Mouse (Mus musculus) forebrain, embryonic 14.5 days (tissue): ENCODE data around the gene Cpm. TPM values are rescaled to one million over a fixed set of nuclear protein-coding genes. Genes with fewer than 3 reads are reported as not detected.

Experiments used
- ATAC-seq: fragments of 200-750 bp; cut with Nextera tagmentation; 2 replicates; pipeline ENCODE4 v1.8.0; 2017; ENCODE audit warnings: mild to moderate bottlenecking, moderate library complexity
- DNase-seq: peaks from one replicate; pipeline ENCODE4 v3.0.0-alpha.2; 2015; ENCODE audit warnings: low spot score
- H3K27ac ChIP-seq: fragments of 300-500 bp; sonication (generic); 2 replicates; pipeline ENCODE4 v1.5.1; 2014; ENCODE audit warnings: low read depth, mild to moderate bottlenecking, control low read depth, low read length, moderate library complexity
- H3K27me3 ChIP-seq: fragments of 300-500 bp; sonication (generic); replicated peaks from 2 replicates; pipeline ENCODE4 v1.6.1; 2014; ENCODE audit warnings: low read length, control low read depth, mixed read lengths; ENCODE audit not compliant: control insufficient read depth, insufficient read depth
- H3K36me3 ChIP-seq: fragments of 300-500 bp; sonication (generic); 2 replicates; pipeline ENCODE4 v1.6.1; 2014; ENCODE audit warnings: low read length, control low read depth; ENCODE audit not compliant: control insufficient read depth, insufficient read depth
- H3K4me1 ChIP-seq: fragments of 300-500 bp; sonication (generic); 2 replicates; pipeline ENCODE4 v1.6.1; 2014; ENCODE audit warnings: antibody characterized with exemption, low read length, control low read depth; ENCODE audit not compliant: control insufficient read depth, insufficient read depth
- H3K4me2 ChIP-seq: fragments of 300-500 bp; sonication (generic); 2 replicates; pipeline ENCODE4 v1.6.1; 2014; ENCODE audit warnings: mild to moderate bottlenecking, control low read depth, low read length
- H3K4me3 ChIP-seq: fragments of 300-500 bp; sonication (generic); 2 replicates; pipeline ENCODE4 v1.5.1; 2014; ENCODE audit warnings: low read depth, low read length, control low read depth
- H3K9ac ChIP-seq: fragments of 300-500 bp; sonication (generic); 2 replicates; pipeline ENCODE4 v1.6.1; 2014; ENCODE audit warnings: mild to moderate bottlenecking, low read length, control low read depth, moderate library complexity
- H3K9me3 ChIP-seq: fragments of 300-500 bp; sonication (generic); replicated peaks from 2 replicates; pipeline ENCODE4 v1.6.1; 2016; ENCODE audit warnings: low read length, control low read depth, mixed read lengths; ENCODE audit not compliant: control insufficient read depth
- WGBS: fragments of 180-500 bp; shearing (Covaris S2); extraction: QIAGEN DNeasy Blood & Tissue Kit; methylation state at CpG from one replicate; pipeline ENCODE4 v1.1.7; 2014; 5-methylcytosine and 5-hydroxymethylcytosine counted together
- polyA plus RNA-seq: library from polyadenylated mRNA; unstranded; fragments of >200 nt; fragmentation: Nextera tagmentation; extraction: Ambion mirVana; gene quantifications from 2 replicates; pipeline ENCODE4 v1.2.1, GENCODE M21; 2014

Gene Cpm
- polyA plus RNA-seq, 1 experiment from 2014 or later: 6.1 TPM

DNA sequence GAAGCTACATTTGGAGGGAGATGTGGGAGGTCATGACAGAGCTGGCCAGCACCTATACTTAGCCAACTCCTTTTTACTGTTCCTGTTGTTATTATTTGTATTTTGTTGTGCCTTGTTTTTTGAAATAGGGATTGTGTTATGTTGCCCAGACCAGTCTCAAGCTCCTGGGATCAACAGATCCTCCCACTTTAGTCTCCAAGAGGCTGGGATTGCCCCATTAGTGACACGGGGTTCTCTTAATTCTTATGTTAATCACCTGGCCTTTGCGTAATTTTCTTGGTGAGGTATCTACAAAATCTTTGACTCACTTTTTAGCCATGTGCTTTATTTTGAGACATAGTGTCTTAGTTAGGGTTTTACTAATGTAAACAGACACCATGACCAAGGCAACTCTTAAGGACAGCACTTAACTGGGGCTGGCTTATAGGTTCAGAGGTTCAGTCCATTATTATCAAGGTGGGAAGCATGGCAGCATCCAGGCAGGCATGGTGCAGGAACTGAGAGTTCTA lies 18.7 kb downstream of the Cpm start:
- Histone ChIP-seq H3K9me3 (no peaks in the 10 kb centered on the region), H3K27ac (no peak overlapping the region), H3K9ac (no peak overlapping the region), H3K4me1 (peaks cover 3% of the 10 kb centered on the region), H3K27me3 (no peaks in the 10 kb centered on the region), H3K36me3 (no peaks in the 10 kb centered on the region), H3K4me3 (no peak overlapping the region), H3K4me2 (no peak overlapping the region)
- WGBS: 63% methylated on average over 2 of the region's 2 CpGs
- no peak for DNase-seq
- no peak for ATAC-seq

DNA sequence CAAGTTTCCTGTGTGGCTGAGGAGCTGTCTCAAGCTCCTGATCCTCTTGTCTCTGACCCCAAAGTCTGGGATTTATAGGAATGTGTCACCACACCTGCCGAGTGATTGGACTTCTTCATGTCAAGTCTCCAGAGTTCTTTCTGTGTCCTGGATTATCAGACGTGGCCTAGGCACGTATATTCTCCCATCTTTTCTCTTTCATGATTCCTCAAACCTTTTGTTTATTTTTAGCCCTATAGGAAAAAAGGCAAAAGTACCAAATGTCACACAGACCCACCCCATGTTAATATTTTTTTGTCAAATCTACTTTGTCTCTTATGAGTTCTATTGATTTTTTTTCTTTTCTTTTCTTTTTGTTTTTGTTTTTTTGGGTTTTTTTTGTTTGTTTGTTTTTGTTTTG lies 19.3 kb downstream of the Cpm start:
- 83% methylated on average over 3 of the region's 3 CpGs for WGBS
- no peak overlapping the region for H3K27ac ChIP-seq

DNA sequence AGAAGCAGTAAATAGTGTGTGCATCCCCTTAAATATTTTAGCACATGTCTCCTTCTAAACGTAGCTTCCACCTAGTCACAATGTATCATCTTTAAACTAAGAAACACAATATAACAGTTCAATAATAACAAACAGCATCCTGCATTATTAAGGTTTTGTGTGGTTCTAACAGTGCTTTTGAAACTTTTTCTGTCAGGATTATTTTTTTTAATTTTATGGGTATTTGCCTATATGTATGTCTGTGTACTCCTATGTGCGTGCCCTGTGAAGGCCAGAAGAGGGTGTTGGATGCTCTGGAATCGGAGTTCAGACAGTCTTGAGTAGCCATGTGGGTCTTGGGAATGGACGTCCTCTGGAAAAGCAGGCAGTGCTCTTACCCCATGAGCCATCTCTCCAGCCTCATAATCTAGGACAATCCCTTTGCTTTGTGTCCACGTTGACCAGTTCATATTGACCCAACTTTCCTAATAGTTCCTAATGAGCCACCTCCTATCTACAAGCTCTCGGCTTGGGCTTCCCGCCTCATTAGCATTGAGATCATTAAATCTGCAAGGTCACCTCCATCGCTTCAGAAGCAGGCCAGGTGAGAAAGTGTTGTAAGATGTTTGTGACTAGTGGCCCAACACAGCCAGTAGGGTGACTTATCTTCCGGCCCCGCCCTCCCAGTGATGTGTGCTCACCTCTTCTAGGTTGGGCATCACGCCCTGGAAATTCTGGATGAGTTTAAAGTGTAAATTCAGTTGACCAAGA lies 20.2 kb downstream of the Cpm start:
- H3K4me1 ChIP-seq: peaks cover 3% of the 10 kb centered on the region
- H3K27ac ChIP-seq: no peak overlapping the region
- no peak overlapping the region for H3K4me2 ChIP-seq
- 90% methylated on average over 11 of the region's 11 CpGs for WGBS
- H3K9me3 ChIP-seq: no peaks in the 10 kb centered on the region
- DNase-seq (no peak), ATAC-seq (no peak)
- no peaks in the 10 kb centered on the region for H3K36me3 ChIP-seq
- H3K27me3 ChIP-seq: no peaks in the 10 kb centered on the region
- H3K9ac ChIP-seq: no peak overlapping the region
- H3K4me3 ChIP-seq: no peak overlapping the region

More for the DNA sequence above, 19.3 kb downstream of the Cpm start:
- Histone ChIP-seq H3K4me1 (peaks cover 3% of the 10 kb centered on the region), H3K27me3 (no peaks in the 10 kb centered on the region), H3K9me3 (no peaks in the 10 kb centered on the region), H3K4me2 (no peak overlapping the region), H3K4me3 (no peak overlapping the region), H3K36me3 (no peaks in the 10 kb centered on the region), H3K9ac (no peak overlapping the region)
- no peak for ATAC-seq
- no peak for DNase-seq

DNA sequence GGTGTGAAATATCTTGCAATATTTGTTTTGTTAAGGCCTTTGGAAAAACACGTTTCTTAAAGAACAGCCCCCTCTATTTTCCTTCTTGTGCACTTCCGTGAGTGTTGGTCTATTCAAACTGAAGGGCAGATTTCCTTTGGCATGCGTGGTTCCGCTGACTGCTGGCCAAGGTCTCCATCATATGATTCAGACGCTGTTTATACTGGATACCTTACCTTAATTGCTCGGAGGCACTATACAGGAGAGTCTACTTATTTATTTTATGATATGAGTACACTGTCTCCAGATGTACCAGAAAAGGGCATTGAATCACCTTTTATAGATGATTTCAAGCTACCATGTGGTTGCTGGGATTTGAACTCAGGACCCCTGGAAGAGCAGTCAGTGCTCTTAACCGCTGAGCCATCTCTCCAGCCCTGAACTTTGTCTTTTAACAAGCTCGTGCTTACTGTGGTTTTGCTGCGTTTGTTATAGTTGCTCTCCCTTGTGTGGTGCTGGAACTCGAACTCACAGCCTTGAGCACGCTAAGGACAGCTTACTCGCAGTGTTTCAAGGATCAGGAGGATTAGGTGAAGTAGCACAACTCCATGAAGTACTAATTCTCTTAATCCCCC lies 20.8 kb downstream of the Cpm start:
- Histone ChIP-seq H3K9me3 (no peaks in the 10 kb centered on the region), H3K4me3 (no peak overlapping the region), H3K4me1 (peaks cover 3% of the 10 kb centered on the region), H3K4me2 (no peak overlapping the region), H3K27ac (no peak overlapping the region), H3K27me3 (no peaks in the 10 kb centered on the region), H3K36me3 (no peaks in the 10 kb centered on the region), H3K9ac (no peak overlapping the region)
- DNase-seq: no peak
- WGBS: 91% methylated on average over 12 of the region's 12 CpGs
- ATAC-seq: no peak

DNA sequence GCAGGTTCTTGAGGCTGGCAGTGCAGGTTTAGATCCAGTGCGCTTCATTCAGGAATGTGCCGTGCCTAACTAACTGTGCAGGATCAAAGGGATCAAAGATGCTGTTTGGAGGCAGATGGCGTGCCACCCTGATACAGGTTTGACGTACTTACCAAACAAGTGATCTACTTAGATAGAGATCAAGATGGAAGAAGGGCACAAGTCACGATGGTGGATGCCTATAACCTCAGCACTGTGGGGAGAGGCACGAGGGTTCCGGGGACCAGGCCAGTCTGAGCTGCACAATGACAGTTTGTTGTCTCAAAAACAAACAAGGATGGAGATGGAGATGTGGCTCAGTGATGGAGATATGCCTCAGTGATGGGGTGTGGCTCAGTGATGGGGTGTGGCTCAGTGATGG lies 21.4 kb downstream of the Cpm start:
- 91% methylated on average over 7 of the region's 7 CpGs for WGBS
- Histone ChIP-seq H3K4me2 (no peak overlapping the region), H3K4me3 (no peak overlapping the region), H3K9ac (no peak overlapping the region), H3K36me3 (no peaks in the 10 kb centered on the region), H3K9me3 (no peaks in the 10 kb centered on the region), H3K27me3 (no peaks in the 10 kb centered on the region), H3K4me1 (peaks cover 3% of the 10 kb centered on the region), H3K27ac (no peak overlapping the region)
- DNase-seq: no peak
- no peak for ATAC-seq

DNA sequence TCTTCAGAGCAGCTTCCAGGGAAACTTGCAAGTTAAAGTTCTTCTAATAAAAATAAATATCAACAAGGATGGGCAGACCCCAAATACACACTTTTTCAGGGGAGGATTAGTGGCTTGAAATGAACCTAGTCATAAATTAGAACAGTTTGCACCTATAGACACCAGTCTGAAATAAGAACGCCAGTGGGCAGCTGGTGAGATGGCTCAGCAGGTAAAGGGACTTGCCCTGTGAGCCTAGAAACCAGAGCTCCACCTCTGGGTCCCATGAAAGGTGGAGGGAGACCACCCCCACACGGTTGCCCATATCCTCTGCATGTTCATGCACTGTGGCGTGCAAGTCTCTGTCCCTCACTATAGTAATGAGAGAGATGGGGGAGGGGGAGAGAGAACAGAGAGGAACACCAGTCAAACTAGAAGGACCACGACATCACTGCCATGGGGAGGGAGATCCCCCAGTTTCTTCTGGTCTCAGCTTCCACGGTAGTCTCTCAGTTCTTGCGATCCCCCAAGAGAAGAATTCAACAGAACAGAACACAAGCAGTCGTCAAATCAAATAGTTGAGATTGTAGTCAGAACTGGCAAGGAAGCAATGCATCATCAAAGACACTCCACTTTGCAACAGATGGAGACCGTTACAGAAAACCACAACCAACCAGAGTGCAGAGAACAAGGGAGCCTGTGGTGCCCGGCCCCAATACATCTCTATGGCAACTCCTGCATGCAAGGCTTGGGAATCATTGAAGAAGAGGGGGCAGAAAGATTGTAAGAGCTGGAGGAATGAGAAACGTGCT lies 22.5 kb downstream of the Cpm start:
- Histone ChIP-seq H3K36me3 (no peaks in the 10 kb centered on the region), H3K9ac (no peak overlapping the region), H3K4me1 (no peaks in the 10 kb centered on the region; the same call in 1 of the 2 replicates), H3K27me3 (no peaks in the 10 kb centered on the region), H3K9me3 (no peaks in the 10 kb centered on the region), H3K4me3 (no peak overlapping the region), H3K4me2 (no peak overlapping the region), H3K27ac (no peak overlapping the region)
- WGBS: 82% methylated on average over 10 of the region's 10 CpGs
- ATAC-seq: no peak
- DNase-seq: no peak

DNA sequence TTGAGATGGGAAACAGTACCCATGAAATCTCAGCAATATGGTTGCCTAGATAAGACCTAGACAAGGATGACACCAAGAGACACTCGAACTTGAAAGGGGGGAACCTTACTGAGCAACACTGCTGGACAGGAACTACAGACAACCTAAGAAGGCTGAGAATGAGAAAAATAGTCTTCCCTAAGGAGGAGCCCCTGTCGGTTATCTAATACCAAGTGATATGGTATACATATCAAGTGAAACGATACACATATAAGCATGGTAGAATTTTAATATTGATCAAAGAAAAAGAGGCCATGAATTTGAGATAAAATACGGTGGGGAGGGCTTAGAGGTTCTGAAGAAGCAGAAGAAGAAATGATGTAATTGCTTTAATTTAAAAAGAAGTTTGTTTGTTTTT lies 23.1 kb downstream of the Cpm start:
- Histone ChIP-seq H3K4me1 (no peaks in the 10 kb centered on the region; the same call in 1 of the 2 replicates), H3K27ac (no peak overlapping the region), H3K36me3 (no peaks in the 10 kb centered on the region), H3K4me3 (no peak overlapping the region), H3K9me3 (no peaks in the 10 kb centered on the region), H3K4me2 (no peak overlapping the region), H3K9ac (no peak overlapping the region), H3K27me3 (no peaks in the 10 kb centered on the region)
- DNase-seq (no peak), ATAC-seq (no peak)
- 95% methylated on average over 4 of the region's 4 CpGs for WGBS

DNA sequence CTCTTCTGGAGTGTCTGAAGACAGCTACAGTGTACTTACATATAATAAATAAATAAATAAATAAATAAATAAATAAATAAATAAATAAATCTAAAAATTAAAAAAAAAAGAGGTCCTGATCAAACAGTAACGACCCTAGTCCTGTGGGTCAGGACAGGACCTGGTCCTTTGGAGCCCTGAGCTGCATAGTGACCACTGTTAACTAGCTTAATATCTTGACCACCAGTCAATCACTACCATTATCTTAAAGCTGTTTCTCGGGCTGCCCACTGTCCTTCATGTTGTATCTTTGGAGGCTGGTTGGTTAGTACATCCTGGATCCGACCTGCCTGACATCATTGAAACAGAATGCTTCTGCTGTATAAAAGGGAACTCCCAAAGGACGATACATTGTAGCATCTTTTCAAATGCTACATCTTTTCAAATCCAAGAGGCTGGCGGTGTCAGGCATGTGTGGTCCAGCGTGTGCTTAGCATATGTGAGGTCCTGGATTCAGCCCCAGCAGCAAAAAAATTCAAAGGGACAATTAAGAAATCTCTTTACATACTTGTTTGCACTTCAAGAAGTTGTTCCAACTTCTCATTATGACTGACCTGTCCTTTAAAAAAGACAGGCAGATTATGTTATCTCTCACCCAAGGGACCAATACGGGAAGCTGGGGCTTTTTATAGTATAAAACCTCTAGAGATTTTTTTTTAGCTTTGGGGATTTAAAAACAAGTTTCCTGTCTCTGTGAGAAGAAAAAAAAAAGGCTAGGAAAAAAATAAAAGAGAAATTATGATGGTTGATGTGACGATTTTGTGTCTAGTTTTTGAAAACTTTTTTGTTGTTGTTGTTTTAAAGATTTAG lies 23.9 kb downstream of the Cpm start:
- Histone ChIP-seq H3K9ac (no peak overlapping the region), H3K27ac (no peak overlapping the region), H3K36me3 (no peaks in the 10 kb centered on the region), H3K4me2 (no peak overlapping the region), H3K9me3 (no peaks in the 10 kb centered on the region), H3K4me1 (no peaks in the 10 kb centered on the region), H3K4me3 (no peak overlapping the region), H3K27me3 (no peaks in the 10 kb centered on the region)
- WGBS: 80% methylated on average over 8 of the region's 8 CpGs
- DNase-seq (no peak), ATAC-seq (no peak)
